Mouse (Mus musculus) olfactory bulb, adult 2 months (tissue): ENCODE results near the gene Polg. TPM values are rescaled to one million over a fixed set of nuclear protein-coding genes. Genes with fewer than 3 reads are reported as not detected.

ENCODE experiments used
- H3K27ac ChIP-seq: fragments of 200-500 bp; 2 replicates; pipeline ENCODE4 v1.5.1; 2012; ENCODE audit warnings: low read depth, low read length; ENCODE audit not compliant: insufficient read depth
- H3K4me1 ChIP-seq: fragments of 200-500 bp; 2 replicates; pipeline ENCODE4 v1.6.1; 2012; ENCODE audit warnings: low read length; ENCODE audit not compliant: control insufficient read depth, insufficient read depth
- H3K4me3 ChIP-seq: fragments of 200-500 bp; 2 replicates; pipeline ENCODE4 v1.5.1; 2012; ENCODE audit warnings: mild to moderate bottlenecking, low read depth, low read length, moderate library complexity; ENCODE audit not compliant: insufficient read depth
- CTCF ChIP-seq: fragments of 200-500 bp; IDR thresholded peaks from 2 replicates; pipeline ENCODE4 v1.5.1; 2012; ENCODE audit warnings: low read depth, mild to moderate bottlenecking, low read length, moderate library complexity; ENCODE audit not compliant: insufficient read depth
- POLR2A ChIP-seq: fragments of 200-500 bp; IDR thresholded peaks from 2 replicates; pipeline ENCODE4 v1.6.1; 2012; ENCODE audit warnings: mild to moderate bottlenecking, low read depth, low read length, moderate library complexity; ENCODE audit not compliant: insufficient read depth
- WGBS: fragments of 180-500 bp; shearing (Covaris S2); methylation state at CpG from one replicate; pipeline ENCODE4 v1.1.7; 2018; 5-methylcytosine and 5-hydroxymethylcytosine counted together
- polyA plus RNA-seq: library from polyadenylated mRNA; stranded (reverse); fragments of >200 nt; gene quantifications from 2 replicates; pipeline ENCODE4 v1.2.4, GENCODE M21; 2012; ENCODE audit warnings: low replicate concordance; ENCODE audit not compliant: missing spikeins, insufficient read depth, insufficient read length

Polg gene
- polyA plus RNA-seq, 1 experiment: not detected

- TF ChIP-seq CTCF (no peak), POLR2A (no peak)
- Histone ChIP-seq H3K27ac (no peak overlapping the region), H3K4me3 (no peak overlapping the region), H3K4me1 (no peaks in the 10 kb centered on the region)
- 71% methylated on average over 7 of the region's 7 CpGs for WGBS
Observed at GRCm38 (mm10) chr7:79471436-79471835, 5.3 kb upstream of the Polg start.

DNA sequence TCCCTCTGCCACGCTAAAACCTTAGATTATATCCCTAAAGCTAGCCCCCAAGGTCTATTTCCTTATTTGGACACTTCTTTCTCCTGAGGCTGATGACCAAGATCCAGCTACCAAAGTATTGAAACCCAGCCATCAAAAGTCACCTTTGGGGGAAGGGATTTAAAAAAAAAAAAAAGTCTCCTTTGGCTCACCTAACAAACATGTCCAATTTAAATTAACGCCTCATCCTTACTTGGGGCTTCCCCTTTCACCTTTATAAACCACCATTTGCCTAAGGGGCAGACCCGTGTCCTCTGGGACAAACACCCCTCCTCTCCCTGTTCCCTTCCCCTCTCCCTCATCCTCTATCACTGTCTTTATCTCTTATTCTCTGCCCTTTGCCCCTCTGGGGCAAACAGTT is 4.6 kb upstream of the Polg start:
- WGBS: 84% methylated on average over 3 of the region's 3 CpGs
- Histone ChIP-seq H3K4me3 (no peak overlapping the region), H3K4me1 (no peaks in the 10 kb centered on the region), H3K27ac (no peak overlapping the region)
- TF ChIP-seq CTCF (no peak), POLR2A (no peak)

DNA sequence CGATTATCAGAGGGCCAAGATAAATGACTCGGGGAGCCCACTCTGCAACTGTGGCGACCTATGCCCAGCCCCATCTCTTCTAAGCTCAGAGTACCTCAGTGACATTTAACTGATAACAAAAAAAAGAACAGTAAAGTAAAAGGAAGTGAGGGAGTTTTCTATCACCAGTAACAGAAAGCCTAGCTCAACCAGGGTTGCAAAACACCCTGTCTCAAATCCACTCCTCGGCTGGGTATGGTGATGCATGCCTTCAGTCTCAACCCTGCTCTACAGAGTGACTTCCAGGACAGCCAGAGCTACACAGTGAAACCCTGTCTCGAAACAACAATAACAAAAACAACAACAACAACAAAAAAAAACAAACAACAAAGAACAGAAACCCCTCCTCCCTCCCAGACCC is 3.6 kb upstream of the Polg start:
- Histone ChIP-seq H3K4me3 (no peak overlapping the region), H3K27ac (no peak overlapping the region), H3K4me1 (peaks cover 4% of the 10 kb centered on the region)
- TF ChIP-seq POLR2A (no peak), CTCF (no peak)
- 89% methylated on average over 5 of the region's 5 CpGs for WGBS

DNA sequence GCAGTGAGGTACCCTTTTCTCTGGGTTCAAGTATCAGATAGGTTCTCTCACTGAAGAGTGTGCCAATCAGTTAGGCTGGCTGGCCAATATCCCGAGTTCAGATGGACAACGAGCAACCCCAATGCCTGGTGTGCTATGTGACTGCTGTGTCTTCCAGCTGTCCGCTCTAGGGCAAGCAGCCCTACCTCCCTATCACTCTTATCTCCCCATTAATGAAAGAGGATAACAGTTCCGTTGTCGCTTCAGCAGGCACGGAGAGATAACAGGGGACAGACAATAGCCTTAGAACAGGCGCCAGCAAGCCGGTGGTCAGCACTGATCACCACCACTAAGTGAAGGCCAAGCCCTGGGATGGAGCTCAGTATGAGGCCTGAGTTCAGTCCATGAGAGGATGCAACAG is 2.8 kb upstream of the Polg start:
- H3K27ac ChIP-seq: no peak overlapping the region
- H3K4me3 ChIP-seq: no peak overlapping the region
- no peak for TF ChIP-seq CTCF
- TF ChIP-seq POLR2A: no peak
- H3K4me1 ChIP-seq: peaks cover 12% of the 10 kb centered on the region
- 78% methylated on average over 8 of the region's 8 CpGs for WGBS

GRCm38 (mm10) chr7:79467951-79468350 is 1.8 kb upstream of the Polg start:
- no peak for TF ChIP-seq CTCF
- TF ChIP-seq POLR2A: no peak
- Histone ChIP-seq H3K4me3 (peak overlapping the region; percentile 22; the same call in 1 of the 2 replicates), H3K4me1 (peaks cover 19% of the 10 kb centered on the region), H3K27ac (0 out of 2 replicates have a peak overlapping the region, but pooled peaks have one; percentile 13)
- 11% methylated on average over 6 of the region's 6 CpGs for WGBS

- no peak for TF ChIP-seq POLR2A
- TF ChIP-seq CTCF: no peak
- Histone ChIP-seq H3K4me3 (peak overlapping the region; percentile 79), H3K27ac (0 out of 2 replicates have a peak overlapping the region, but pooled peaks have one; percentile 24), H3K4me1 (peaks cover 31% of the 10 kb centered on the region)
- under 1% methylated on average over 46 of the region's 47 CpGs for WGBS
Observed at GRCm38 (mm10) chr7:79465461-79466044, 609 bp downstream of the Polg start.

DNA sequence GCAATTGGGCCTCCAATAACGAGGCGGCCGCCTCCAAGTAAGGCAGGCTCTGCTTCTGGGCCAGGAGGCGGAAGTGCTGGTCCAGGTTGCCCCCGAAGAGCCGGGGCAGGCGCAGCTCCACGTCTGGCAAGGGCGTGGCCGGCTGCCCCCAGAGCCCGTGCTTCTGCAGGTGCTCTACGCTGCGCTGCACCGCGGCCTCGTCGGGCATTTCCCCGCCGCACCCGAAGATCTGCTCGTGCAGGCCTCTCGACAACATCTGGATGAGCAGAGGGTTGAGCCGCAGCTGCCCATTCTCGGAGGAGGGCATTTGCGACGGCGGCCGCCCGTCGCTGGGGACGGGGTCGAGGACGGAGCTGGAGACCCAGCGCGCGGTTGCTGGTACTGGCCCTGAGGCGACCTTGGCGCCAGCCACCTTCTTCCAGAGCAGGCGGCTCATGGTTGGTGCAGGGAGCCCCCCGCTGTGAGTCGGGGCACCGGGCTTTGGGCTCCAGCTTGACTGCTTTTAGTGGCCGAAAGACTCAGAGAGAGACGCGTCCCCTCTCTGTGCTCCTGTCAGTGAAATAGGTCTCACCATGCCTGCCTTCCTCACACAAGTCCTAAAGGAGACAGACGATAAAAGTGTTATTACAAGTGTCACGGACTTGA is 1.3 kb downstream of the Polg start:
- Histone ChIP-seq H3K4me3 (peak overlapping the region; percentile 79), H3K27ac (no peak overlapping the region), H3K4me1 (peaks cover 31% of the 10 kb centered on the region)
- TF ChIP-seq POLR2A (no peak), CTCF (no peak)
- WGBS: 9% methylated on average over 47 of the region's 47 CpGs

DNA sequence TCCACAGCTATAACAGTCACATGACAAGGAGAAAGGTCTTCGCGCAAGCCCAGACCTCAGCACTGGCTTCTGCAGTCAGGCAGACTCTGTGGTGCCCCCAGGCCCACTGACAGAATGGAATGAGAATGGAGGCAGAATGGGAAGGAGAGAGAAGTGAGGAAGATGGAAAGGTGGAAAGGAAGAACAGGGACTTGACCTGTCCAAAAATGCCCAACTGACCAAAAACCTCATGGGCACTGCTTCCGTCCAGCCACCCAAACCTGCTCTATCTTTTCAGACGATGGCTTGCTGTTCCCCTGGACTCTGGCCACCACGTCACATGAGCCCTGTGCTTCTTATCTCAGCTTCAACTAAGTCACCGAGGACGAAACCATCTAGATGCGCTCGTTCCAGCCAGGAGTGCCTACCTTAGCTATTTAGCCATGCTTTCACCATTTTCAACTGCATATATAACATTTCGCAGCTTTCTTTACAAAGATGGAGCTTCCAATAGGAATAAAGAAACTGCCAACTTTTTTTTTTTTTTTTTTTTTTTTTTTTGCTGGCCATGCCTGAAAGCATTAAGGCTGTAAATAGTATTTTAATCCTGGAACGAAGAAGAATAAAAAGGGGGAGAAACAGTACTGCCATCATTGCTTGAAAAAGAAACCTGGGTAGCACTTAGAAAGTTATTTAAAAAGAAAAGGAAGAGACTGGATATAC is 2.6 kb downstream of the Polg start:
- TF ChIP-seq POLR2A: no peak
- no peak for TF ChIP-seq CTCF
- Histone ChIP-seq H3K4me1 (peaks cover 31% of the 10 kb centered on the region), H3K4me3 (no peak overlapping the region), H3K27ac (no peak overlapping the region)
- 68% methylated on average over 11 of the region's 11 CpGs for WGBS

DNA sequence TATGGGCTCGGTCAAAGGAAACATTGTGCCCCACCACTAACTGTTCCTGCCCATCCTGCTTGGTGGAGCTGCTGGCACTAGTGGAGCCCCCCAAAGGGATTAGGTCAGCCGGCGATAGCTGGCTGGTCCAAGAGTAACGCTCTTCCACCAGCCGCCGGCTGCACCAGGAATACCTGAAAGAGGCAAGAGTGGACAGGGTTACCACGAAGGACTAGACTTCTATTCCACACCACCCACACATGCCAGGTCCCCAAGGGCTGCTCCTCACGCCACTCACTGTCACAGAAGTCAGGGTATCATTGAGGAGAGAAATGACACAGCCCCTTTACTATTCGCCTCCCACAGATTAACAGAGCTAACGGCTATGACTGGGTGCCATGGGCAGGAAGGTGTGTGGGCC is 4.4 kb downstream of the Polg start:
- Histone ChIP-seq H3K4me3 (no peak overlapping the region), H3K4me1 (peaks cover 34% of the 10 kb centered on the region), H3K27ac (no peak overlapping the region)
- TF ChIP-seq CTCF (no peak), POLR2A (no peak)
- 65% methylated on average over 10 of the region's 10 CpGs for WGBS
